Mouse (Mus musculus) forebrain, embryonic 15.5 days (tissue): ENCODE results near the gene Ccdc9b. TPM values are rescaled to one million over a fixed set of nuclear protein-coding genes. Genes with fewer than 3 reads are reported as not detected.
A peak's percentile ranks its signal among the peaks of the same experiment; 100 is the strongest.

Experiments used
- ATAC-seq: fragments of 200-750 bp; cut with Nextera tagmentation; replicated peaks from 2 replicates; pipeline ENCODE4 v1.8.0; 2017; ENCODE audit warnings: mild to moderate bottlenecking, moderate TSS enrichment, moderate library complexity
- H3K27ac ChIP-seq: fragments of 300-500 bp; sonication (generic); replicated peaks from 2 replicates; pipeline ENCODE4 v1.5.1; 2015; ENCODE audit warnings: mild to moderate bottlenecking, inconsistent platforms
- H3K27me3 ChIP-seq: fragments of 300-500 bp; sonication (generic); 2 replicates; pipeline ENCODE4 v1.6.1; 2015; ENCODE audit warnings: inconsistent platforms
- H3K36me3 ChIP-seq: fragments of 300-500 bp; sonication (generic); 2 replicates; pipeline ENCODE4 v1.6.1; 2015; ENCODE audit warnings: mild to moderate bottlenecking, inconsistent platforms
- H3K4me1 ChIP-seq: fragments of 300-500 bp; sonication (generic); 2 replicates; pipeline ENCODE4 v1.6.1; 2015; ENCODE audit warnings: inconsistent platforms
- H3K4me2 ChIP-seq: fragments of 300-500 bp; sonication (generic); replicated peaks from 2 replicates; pipeline ENCODE4 v1.6.1; 2015; ENCODE audit warnings: mild to moderate bottlenecking, inconsistent platforms
- H3K4me3 ChIP-seq: fragments of 300-500 bp; sonication (generic); 2 replicates; pipeline ENCODE4 v1.5.1; 2015; ENCODE audit warnings: mild to moderate bottlenecking, inconsistent platforms
- H3K9ac ChIP-seq: fragments of 300-500 bp; sonication (generic); replicated peaks from 2 replicates; pipeline ENCODE4 v1.6.1; 2015; ENCODE audit warnings: mild to moderate bottlenecking, inconsistent platforms
- H3K9me3 ChIP-seq: fragments of 300-500 bp; sonication (generic); 2 replicates; pipeline ENCODE4 v1.6.1; 2016; ENCODE audit warnings: inconsistent platforms
- WGBS: fragments of 180-500 bp; shearing (Covaris S2); methylation state at CpG from one replicate; pipeline ENCODE4 v1.1.7; 2015; ENCODE audit warnings: mixed read lengths; 5-methylcytosine and 5-hydroxymethylcytosine counted together
- polyA plus RNA-seq: library from polyadenylated mRNA; unstranded; fragments of >200 nt; fragmentation: Nextera tagmentation; extraction: Ambion mirVana; gene quantifications from 2 replicates; pipeline ENCODE4 v1.2.1, GENCODE M21; 2015

The Ccdc9b gene
- polyA plus RNA-seq, 1 experiment from 2014 or later = 1.3 TPM

- ATAC-seq = no peak
- Histone ChIP-seq H3K4me3 (no peak overlapping the region), H3K9me3 (no peaks in the 10 kb centered on the region), H3K27ac (peak overlapping the region; percentile 29; the same call in 1 of the 2 replicates), H3K36me3 (no peaks in the 10 kb centered on the region), H3K4me2 (no peak overlapping the region), H3K27me3 (no peaks in the 10 kb centered on the region), H3K9ac (no peak overlapping the region), H3K4me1 (peaks cover 34% of the 10 kb centered on the region)
- 23% methylated on average over 8 of the region's 8 CpGs for WGBS
These were observed 19.1 kb downstream of the Ccdc9b start for GRCm38 (mm10) chr2:118743261-118743943.

DNA sequence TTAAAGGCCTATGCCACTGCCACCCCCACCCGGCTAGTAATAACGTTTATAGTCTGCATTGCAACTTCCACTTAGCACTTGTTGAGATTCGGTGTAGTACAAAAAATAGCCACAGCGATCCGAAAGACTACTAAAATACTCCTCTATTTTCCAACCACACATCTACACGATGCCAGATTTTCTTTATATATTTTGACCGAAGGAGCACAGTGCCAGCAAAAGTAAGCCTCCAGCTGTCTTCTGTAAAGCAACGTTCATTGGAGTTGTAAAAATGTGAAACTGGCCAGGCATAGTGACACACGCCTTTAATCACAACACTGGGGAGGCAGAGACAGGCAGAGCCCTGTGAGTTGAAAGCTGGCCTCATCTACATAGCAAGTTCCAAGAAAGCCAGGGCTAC lies 21.3 kb downstream of the Ccdc9b start:
- Histone ChIP-seq H3K27me3 (no peaks in the 10 kb centered on the region), H3K4me3 (no peak overlapping the region), H3K36me3 (no peaks in the 10 kb centered on the region), H3K27ac (no peak overlapping the region), H3K4me1 (peaks cover 14% of the 10 kb centered on the region), H3K9ac (no peak overlapping the region), H3K4me2 (no peak overlapping the region), H3K9me3 (no peaks in the 10 kb centered on the region)
- 70% methylated on average over 9 of the region's 9 CpGs for WGBS
- no peak for ATAC-seq

GRCm38 (mm10) chr2:118740341-118740740 lies 22.1 kb downstream of the Ccdc9b start:
- H3K4me1 ChIP-seq = peaks cover 14% of the 10 kb centered on the region
- H3K36me3 ChIP-seq = no peaks in the 10 kb centered on the region
- WGBS = 70% methylated on average over 3 of the region's 3 CpGs
- no peak overlapping the region for H3K4me3 ChIP-seq
- H3K27me3 ChIP-seq = no peaks in the 10 kb centered on the region
- no peak overlapping the region for H3K27ac ChIP-seq
- ATAC-seq = no peak
- H3K4me2 ChIP-seq = no peak overlapping the region
- no peak overlapping the region for H3K9ac ChIP-seq
- H3K9me3 ChIP-seq = no peaks in the 10 kb centered on the region

DNA sequence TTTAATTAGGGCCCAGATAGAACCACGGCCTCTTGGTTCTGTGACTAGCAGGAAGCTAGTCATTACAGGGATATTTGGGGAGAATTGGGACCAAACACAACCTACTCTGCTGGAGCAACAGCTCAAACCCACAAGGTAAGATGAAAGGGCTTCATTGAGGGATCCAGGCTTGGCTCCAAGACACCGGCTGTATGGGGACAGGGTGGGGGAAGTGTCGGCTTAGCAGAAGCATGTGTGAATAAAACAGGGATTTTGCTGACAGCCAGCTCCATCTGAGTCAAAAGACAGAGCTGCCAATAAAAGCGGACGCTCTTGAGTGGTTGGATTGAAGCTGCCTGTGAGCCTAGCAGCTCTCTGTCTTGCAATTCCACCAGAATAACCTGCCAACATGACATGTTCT lies 29.1 kb downstream of the Ccdc9b start:
- peaks cover 27% of the 10 kb centered on the region for H3K4me1 ChIP-seq
- H3K9ac ChIP-seq = no peak overlapping the region
- H3K27ac ChIP-seq = peak overlapping the region; percentile 61
- H3K4me2 ChIP-seq = no peak overlapping the region
- H3K9me3 ChIP-seq = no peaks in the 10 kb centered on the region
- H3K4me3 ChIP-seq = no peak overlapping the region
- no peaks in the 10 kb centered on the region for H3K36me3 ChIP-seq
- no peaks in the 10 kb centered on the region for H3K27me3 ChIP-seq
- 28% methylated on average over 5 of the region's 5 CpGs for WGBS
- ATAC-seq = peak; percentile 83

- ATAC-seq = no peak
- H3K4me1 ChIP-seq = peaks cover 28% of the 10 kb centered on the region
- no peaks in the 10 kb centered on the region for H3K27me3 ChIP-seq
- H3K27ac ChIP-seq = no peak overlapping the region
- no peaks in the 10 kb centered on the region for H3K9me3 ChIP-seq
- H3K4me2 ChIP-seq = no peak overlapping the region
- no peak overlapping the region for H3K9ac ChIP-seq
- 87% methylated on average over 5 of the region's 5 CpGs for WGBS
- no peaks in the 10 kb centered on the region for H3K36me3 ChIP-seq
- no peak overlapping the region for H3K4me3 ChIP-seq
These were observed 30.5 kb downstream of the Ccdc9b start for GRCm38 (mm10) chr2:118731981-118732380.

DNA sequence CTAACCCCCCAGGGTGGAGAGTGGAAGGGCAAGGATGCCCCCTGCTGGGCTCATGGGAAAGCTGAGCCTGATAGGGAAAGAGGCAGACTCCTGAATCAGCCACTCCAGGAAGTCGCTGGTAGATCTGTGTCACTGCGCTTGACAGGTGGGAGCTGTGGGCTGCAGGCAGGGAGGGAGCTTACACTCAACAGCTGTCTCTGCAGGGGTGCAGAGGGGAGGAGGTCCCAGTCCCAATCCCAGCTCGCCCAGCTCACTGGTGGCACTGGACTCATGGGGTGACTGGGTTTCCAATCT lies 31.9 kb downstream of the Ccdc9b start:
- H3K27ac ChIP-seq = no peak overlapping the region
- ATAC-seq = no peak
- no peaks in the 10 kb centered on the region for H3K27me3 ChIP-seq
- WGBS = 8% methylated on average over 3 of the region's 3 CpGs
- peaks cover 28% of the 10 kb centered on the region for H3K4me1 ChIP-seq
- H3K4me2 ChIP-seq = no peak overlapping the region
- H3K9ac ChIP-seq = no peak overlapping the region
- H3K4me3 ChIP-seq = no peak overlapping the region
- H3K9me3 ChIP-seq = no peaks in the 10 kb centered on the region
- no peaks in the 10 kb centered on the region for H3K36me3 ChIP-seq

- Histone ChIP-seq H3K36me3 (no peaks in the 10 kb centered on the region), H3K4me2 (no peak overlapping the region), H3K9me3 (no peaks in the 10 kb centered on the region), H3K27ac (no peak overlapping the region), H3K4me1 (peaks cover 28% of the 10 kb centered on the region), H3K27me3 (no peaks in the 10 kb centered on the region), H3K4me3 (no peak overlapping the region), H3K9ac (no peak overlapping the region)
- 21% methylated on average over 8 of the region's 8 CpGs for WGBS
- no peak for ATAC-seq
These were observed 32.4 kb downstream of the Ccdc9b start for GRCm38 (mm10) chr2:118729816-118730621.

GRCm38 (mm10) chr2:118729194-118729593 lies 33.3 kb downstream of the Ccdc9b start:
- no peaks in the 10 kb centered on the region for H3K9me3 ChIP-seq
- no peak for ATAC-seq
- no peaks in the 10 kb centered on the region for H3K27me3 ChIP-seq
- 51% methylated on average over 4 of the region's 4 CpGs for WGBS
- no peak overlapping the region for H3K4me3 ChIP-seq
- no peak overlapping the region for H3K9ac ChIP-seq
- H3K36me3 ChIP-seq = no peaks in the 10 kb centered on the region
- no peak overlapping the region for H3K4me2 ChIP-seq
- H3K4me1 ChIP-seq = peaks cover 26% of the 10 kb centered on the region
- no peak overlapping the region for H3K27ac ChIP-seq

GRCm38 (mm10) chr2:118728337-118728736 lies 34.1 kb downstream of the Ccdc9b start, which contains the start of gene Plcb2:
Gene Plcb2, minus strand, starts transcription at chr2:118728438.
- Histone ChIP-seq H3K36me3 (no peaks in the 10 kb centered on the region), H3K4me3 (no peak within 1 kb of the TSS), H3K27me3 (no peaks in the 10 kb centered on the region), H3K27ac (no peak within 1 kb of the TSS), H3K9me3 (no peaks in the 10 kb centered on the region), H3K4me2 (no peak within 1 kb of the TSS), H3K9ac (no peak within 1 kb of the TSS), H3K4me1 (peaks cover 19% of the 10 kb centered on the region)
- ATAC-seq = no peak
- 26% methylated on average over 7 of the region's 7 CpGs for WGBS

- no peaks in the 10 kb centered on the region for H3K36me3 ChIP-seq
- no peak overlapping the region for H3K4me2 ChIP-seq
- H3K4me3 ChIP-seq = no peak overlapping the region
- H3K27me3 ChIP-seq = no peaks in the 10 kb centered on the region
- peaks cover 15% of the 10 kb centered on the region for H3K4me1 ChIP-seq
- 27% methylated on average over 9 of the region's 9 CpGs for WGBS
- no peak overlapping the region for H3K27ac ChIP-seq
- no peaks in the 10 kb centered on the region for H3K9me3 ChIP-seq
- ATAC-seq = no peak
- H3K9ac ChIP-seq = no peak overlapping the region
These were observed 34.5 kb downstream of the Ccdc9b start for GRCm38 (mm10) chr2:118727911-118728310.

- Histone ChIP-seq H3K4me2 (no peak overlapping the region), H3K4me3 (no peak overlapping the region), H3K9me3 (no peaks in the 10 kb centered on the region), H3K27me3 (no peaks in the 10 kb centered on the region), H3K36me3 (no peaks in the 10 kb centered on the region), H3K27ac (no peak overlapping the region), H3K9ac (no peak overlapping the region), H3K4me1 (peaks cover 14% of the 10 kb centered on the region; the same call in 1 of the 2 replicates)
- ATAC-seq = no peak
- 80% methylated on average over 2 of the region's 2 CpGs for WGBS
These were observed 35.6 kb downstream of the Ccdc9b start for GRCm38 (mm10) chr2:118726873-118727272.

- 88% methylated on average over 4 of the region's 4 CpGs for WGBS
- Histone ChIP-seq H3K27me3 (no peaks in the 10 kb centered on the region), H3K36me3 (no peaks in the 10 kb centered on the region), H3K9me3 (no peaks in the 10 kb centered on the region), H3K9ac (no peak overlapping the region), H3K27ac (no peak overlapping the region), H3K4me3 (no peak overlapping the region), H3K4me1 (peaks cover 9% of the 10 kb centered on the region; the same call in 1 of the 2 replicates), H3K4me2 (no peak overlapping the region)
- ATAC-seq = no peak
These were observed 37.0 kb downstream of the Ccdc9b start for GRCm38 (mm10) chr2:118725511-118725910.
